Mouse (Mus musculus): ENCODE results near the gene Coa4. TPM values are rescaled to one million over a fixed set of nuclear protein-coding genes. Genes with fewer than 3 reads are reported as not detected.

The Coa4 gene
- polyA plus RNA-seq, 1 experiment from 2014 or later, result 20.9 TPM

- H3K4me3 ChIP-seq, result no peak overlapping the region
Observed at GRCm38 (mm10) chr7:100496791-100497190, 40.1 kb upstream of the Coa4 start.

GRCm38 (mm10) chr7:100497402-100497801, 39.5 kb upstream of the Coa4 start:
- Histone ChIP-seq H3K9ac (no peak overlapping the region), H3K27ac (no peak overlapping the region), H3K4me1 (peaks cover 43% of the 10 kb centered on the region), H3K27me3 (no peaks in the 10 kb centered on the region), H3K9me3 (no peaks in the 10 kb centered on the region), H3K4me3 (no peak overlapping the region), H3K36me3 (peaks cover 24% of the 10 kb centered on the region), H3K4me2 (no peak overlapping the region)
- 82% methylated on average over 4 of the region's 4 CpGs for WGBS
- no peak for ATAC-seq (ENCODE audit: insufficient number of reproducible peaks, low FRiP score, low TSS enrichment, low read depth)

More at GRCm38 (mm10) chr7:100496791-100497190, 40.1 kb upstream of the Coa4 start:
- peaks cover 45% of the 10 kb centered on the region for H3K4me1 ChIP-seq
- H3K27me3 ChIP-seq, result no peaks in the 10 kb centered on the region
- H3K9me3 ChIP-seq, result no peaks in the 10 kb centered on the region
- H3K9ac ChIP-seq, result no peak overlapping the region
- H3K27ac ChIP-seq, result no peak overlapping the region
- peaks cover 24% of the 10 kb centered on the region for H3K36me3 ChIP-seq
- no peak for ATAC-seq (ENCODE audit: insufficient number of reproducible peaks, low FRiP score, low TSS enrichment, low read depth)
- 96% methylated on average over 9 of the region's 9 CpGs for WGBS
- H3K4me2 ChIP-seq, result no peak overlapping the region

- ATAC-seq (ENCODE audit: insufficient number of reproducible peaks, low FRiP score, low TSS enrichment, low read depth), result no peak
- 91% methylated on average over 13 of the region's 13 CpGs for WGBS
Observed at GRCm38 (mm10) chr7:100497982-100498381, 38.9 kb upstream of the Coa4 start.

GRCm38 (mm10) chr7:100499465-100499864, 37.4 kb upstream of the Coa4 start:
- no peaks in the 10 kb centered on the region for H3K9me3 ChIP-seq

More at GRCm38 (mm10) chr7:100497982-100498381, 38.9 kb upstream of the Coa4 start:
- peaks cover 24% of the 10 kb centered on the region for H3K36me3 ChIP-seq
- peaks cover 37% of the 10 kb centered on the region for H3K4me1 ChIP-seq
- H3K9ac ChIP-seq, result no peak overlapping the region
- no peaks in the 10 kb centered on the region for H3K9me3 ChIP-seq
- no peaks in the 10 kb centered on the region for H3K27me3 ChIP-seq
- H3K4me2 ChIP-seq, result no peak overlapping the region
- H3K4me3 ChIP-seq, result no peak overlapping the region
- no peak overlapping the region for H3K27ac ChIP-seq

GRCm38 (mm10) chr7:100500276-100500977, 36.4 kb upstream of the Coa4 start:
- ATAC-seq (ENCODE audit: insufficient number of reproducible peaks, low FRiP score, low TSS enrichment, low read depth), result no peak
- Histone ChIP-seq H3K27me3 (no peaks in the 10 kb centered on the region), H3K9me3 (no peaks in the 10 kb centered on the region), H3K4me1 (peaks cover 15% of the 10 kb centered on the region), H3K4me3 (no peak overlapping the region), H3K36me3 (peaks cover 24% of the 10 kb centered on the region), H3K9ac (no peak overlapping the region), H3K4me2 (no peak overlapping the region), H3K27ac (no peak overlapping the region)
- WGBS, result 66% methylated on average over 16 of the region's 16 CpGs

More at GRCm38 (mm10) chr7:100499465-100499864, 37.4 kb upstream of the Coa4 start:
- Histone ChIP-seq H3K27ac (no peak overlapping the region), H3K9ac (no peak overlapping the region), H3K4me3 (no peak overlapping the region), H3K27me3 (no peaks in the 10 kb centered on the region), H3K4me2 (no peak overlapping the region), H3K36me3 (peaks cover 24% of the 10 kb centered on the region), H3K4me1 (peaks cover 24% of the 10 kb centered on the region)
- ATAC-seq (ENCODE audit: insufficient number of reproducible peaks, low FRiP score, low TSS enrichment, low read depth), result no peak

- peaks cover 7% of the 10 kb centered on the region for H3K4me1 ChIP-seq
- no peak overlapping the region for H3K4me3 ChIP-seq
- no peak for ATAC-seq (ENCODE audit: insufficient number of reproducible peaks, low FRiP score, low TSS enrichment, low read depth)
- H3K27ac ChIP-seq, result no peak overlapping the region
- H3K9ac ChIP-seq, result no peak overlapping the region
- no peaks in the 10 kb centered on the region for H3K9me3 ChIP-seq
- WGBS, result 60% methylated on average over 6 of the region's 6 CpGs
- H3K27me3 ChIP-seq, result no peaks in the 10 kb centered on the region
- no peak overlapping the region for H3K4me2 ChIP-seq
- peaks cover 24% of the 10 kb centered on the region for H3K36me3 ChIP-seq
Observed at GRCm38 (mm10) chr7:100501027-100501843, 35.6 kb upstream of the Coa4 start.

GRCm38 (mm10) chr7:100501844-100502373, 35.0 kb upstream of the Coa4 start:
- Histone ChIP-seq H3K27me3 (no peaks in the 10 kb centered on the region), H3K9ac (no peak overlapping the region), H3K36me3 (peaks cover 24% of the 10 kb centered on the region), H3K4me1 (peaks cover 4% of the 10 kb centered on the region; the same call in 1 of the 2 replicates), H3K4me3 (no peak overlapping the region), H3K27ac (no peak overlapping the region), H3K4me2 (no peak overlapping the region), H3K9me3 (no peaks in the 10 kb centered on the region)
- WGBS, result 54% methylated on average over 2 of the region's 2 CpGs
- ATAC-seq (ENCODE audit: insufficient number of reproducible peaks, low FRiP score, low TSS enrichment, low read depth), result no peak

- Histone ChIP-seq H3K4me2 (no peak overlapping the region), H3K9ac (no peak overlapping the region), H3K4me3 (no peak overlapping the region), H3K27me3 (no peaks in the 10 kb centered on the region), H3K4me1 (peaks cover 4% of the 10 kb centered on the region; the same call in 1 of the 2 replicates), H3K9me3 (no peaks in the 10 kb centered on the region), H3K36me3 (peaks cover 21% of the 10 kb centered on the region), H3K27ac (no peak overlapping the region)
- WGBS, result 79% methylated on average over 7 of the region's 7 CpGs
- no peak for ATAC-seq (ENCODE audit: insufficient number of reproducible peaks, low FRiP score, low TSS enrichment, low read depth)
Observed at GRCm38 (mm10) chr7:100502374-100502922, 34.4 kb upstream of the Coa4 start.

GRCm38 (mm10) chr7:100503076-100503475, 33.8 kb upstream of the Coa4 start:
- no peaks in the 10 kb centered on the region for H3K9me3 ChIP-seq
- no peak overlapping the region for H3K4me2 ChIP-seq
- 73% methylated on average over 5 of the region's 5 CpGs for WGBS
- H3K27me3 ChIP-seq, result no peaks in the 10 kb centered on the region
- H3K4me1 ChIP-seq, result peaks cover 4% of the 10 kb centered on the region; the same call in 1 of the 2 replicates
- no peak overlapping the region for H3K27ac ChIP-seq
- H3K4me3 ChIP-seq, result no peak overlapping the region
- no peak overlapping the region for H3K9ac ChIP-seq
- H3K36me3 ChIP-seq, result peaks cover 15% of the 10 kb centered on the region
- no peak for ATAC-seq (ENCODE audit: insufficient number of reproducible peaks, low FRiP score, low TSS enrichment, low read depth)

GRCm38 (mm10) chr7:100504740-100505487, 32.0 kb upstream of the Coa4 start:
- no peaks in the 10 kb centered on the region for H3K9me3 ChIP-seq
- no peaks in the 10 kb centered on the region for H3K36me3 ChIP-seq
- H3K9ac ChIP-seq, result no peak overlapping the region
- ATAC-seq (ENCODE audit: insufficient number of reproducible peaks, low FRiP score, low TSS enrichment, low read depth), result no peak
- H3K4me3 ChIP-seq, result no peak overlapping the region
- no peak overlapping the region for H3K4me2 ChIP-seq
- 84% methylated on average over 13 of the region's 13 CpGs for WGBS
- H3K27me3 ChIP-seq, result no peaks in the 10 kb centered on the region
- H3K27ac ChIP-seq, result no peak overlapping the region
- peaks cover 4% of the 10 kb centered on the region; the same call in 1 of the 2 replicates for H3K4me1 ChIP-seq

- Histone ChIP-seq H3K4me3 (no peak overlapping the region), H3K27me3 (no peaks in the 10 kb centered on the region), H3K36me3 (no peaks in the 10 kb centered on the region), H3K27ac (no peak overlapping the region), H3K9me3 (no peaks in the 10 kb centered on the region), H3K4me1 (no peaks in the 10 kb centered on the region), H3K4me2 (no peak overlapping the region), H3K9ac (no peak overlapping the region)
- 75% methylated on average over 4 of the region's 4 CpGs for WGBS
- ATAC-seq (ENCODE audit: insufficient number of reproducible peaks, low FRiP score, low TSS enrichment, low read depth), result no peak
Observed at GRCm38 (mm10) chr7:100506494-100506893, 30.4 kb upstream of the Coa4 start.
